Mouse (Mus musculus) MEL (cell line): ENCODE measurements around the gene Sf3b5.

Experiments used
- CTCF ChIP-seq, 3 experiments: IDR thresholded peaks in 2 of 3; conservative IDR thresholded peaks in 1 of 3; 2 replicates each; pipeline ENCODE4 v1.5.1; 2011 to 2012; ENCODE audit warnings: low read length in 3 of 3, low read depth in 2 of 3, mild to moderate bottlenecking in 2 of 3, improper control_type of control experiment in 1 of 3, inconsistent platforms in 1 of 3, mixed read lengths in 1 of 3, moderate library complexity in 1 of 3; ENCODE audit not compliant: control insufficient read depth in 1 of 3, insufficient read depth in 1 of 3, poor library complexity in 1 of 3, severe bottlenecking in 1 of 3
- E2F4 ChIP-seq: IDR thresholded peaks from 2 replicates; pipeline ENCODE4 v1.6.1; 2011; ENCODE audit warnings: low read depth, low read length, improper control_type of control experiment, borderline replicate concordance
- EP300 ChIP-seq, 2 experiments: IDR thresholded peaks; 2 replicates each; pipeline ENCODE4 v1.6.1; 2011; ENCODE audit warnings: improper control_type of control experiment in 2 of 2, low read length in 2 of 2, low read depth in 1 of 2, mild to moderate bottlenecking in 1 of 2
- KAT2A ChIP-seq: conservative IDR thresholded peaks from 2 replicates; pipeline ENCODE4 v1.6.1; 2012; ENCODE audit warnings: low read depth, low read length, improper control_type of control experiment, inconsistent platforms
- MAZ ChIP-seq: IDR thresholded peaks from 2 replicates; pipeline ENCODE4 v1.6.1; 2012; ENCODE audit warnings: low read depth, mild to moderate bottlenecking, inconsistent platforms, low read length, improper control_type of control experiment
- MEF2A ChIP-seq: IDR thresholded peaks from 2 replicates; pipeline ENCODE4 v1.6.1; 2014; ENCODE audit warnings: low read depth, mild to moderate bottlenecking, inconsistent platforms, low read length, improper control_type of control experiment; ENCODE audit not compliant: poor library complexity, insufficient replicate concordance, severe bottlenecking; ENCODE audit errors: extremely low read depth
- MYC ChIP-seq: IDR thresholded peaks from 2 replicates; pipeline ENCODE4 v1.6.1; 2011; ENCODE audit warnings: low read depth, mild to moderate bottlenecking, low read length, improper control_type of control experiment, moderate library complexity
- NELFE ChIP-seq: IDR thresholded peaks from 2 replicates; pipeline ENCODE4 v1.6.1; 2011; ENCODE audit warnings: low read depth, low read length, improper control_type of control experiment
- POLR2A ChIP-seq, 2 experiments: IDR thresholded peaks; 2 replicates each; pipeline ENCODE4 v1.6.1; 2011 to 2012; ENCODE audit warnings: low read length in 2 of 2, mild to moderate bottlenecking in 2 of 2, control low read depth in 1 of 2, improper control_type of control experiment in 1 of 2, low read depth in 1 of 2, moderate library complexity in 1 of 2; ENCODE audit not compliant: control insufficient read depth in 1 of 2, insufficient read depth in 1 of 2, poor library complexity in 1 of 2
- UBTF ChIP-seq: IDR thresholded peaks from 2 replicates; pipeline ENCODE4 v1.6.1; 2012; ENCODE audit warnings: low read depth, mild to moderate bottlenecking, inconsistent platforms, low read length, improper control_type of control experiment, moderate library complexity, borderline replicate concordance; ENCODE audit not compliant: insufficient read depth
- USF1 ChIP-seq: IDR thresholded peaks from 2 replicates; pipeline ENCODE4 v1.6.1; 2014; ENCODE audit warnings: low read depth, mild to moderate bottlenecking, inconsistent platforms, low read length, improper control_type of control experiment, moderate library complexity

DNA sequence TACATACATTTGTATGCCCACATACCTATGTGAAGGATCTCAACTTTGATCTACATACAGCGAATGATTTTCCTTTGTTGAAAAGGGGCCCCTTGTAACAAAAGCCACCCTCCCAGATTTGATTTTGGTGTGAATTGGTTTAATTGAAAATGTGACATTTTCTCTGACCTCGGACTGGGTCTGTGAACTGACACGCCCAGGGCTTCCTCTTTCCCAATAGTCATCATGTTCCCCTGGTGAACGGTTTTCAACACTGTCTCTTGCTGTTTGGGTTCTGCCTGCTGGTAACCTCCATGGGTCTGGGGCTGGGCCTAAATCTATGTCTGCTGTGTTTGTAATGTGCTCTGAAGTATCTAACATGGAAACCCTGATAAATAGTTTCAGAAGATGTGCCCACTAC is 47.9 kb upstream of the Sf3b5 start:
- TF ChIP-seq NELFE (no peak), EP300 (IDR thresholded peaks at IDR 0.05; ENCODE audit: low read depth in 1 of 2, low read length in 2 of 2) (no peak), POLR2A (IDR thresholded peaks at IDR 0.05; ENCODE audit: control insufficient read depth in 1 of 2, insufficient read depth in 1 of 2, low read depth in 1 of 2, low read length in 2 of 2, poor library complexity in 1 of 2) (no peak), USF1 (no peak), MAZ (no peak), KAT2A (no peak), MYC (no peak), CTCF (IDR thresholded peaks at IDR 0.05 in 2 of 3, conservative IDR thresholded peaks at IDR 0.05 in 1 of 3; ENCODE audit: control insufficient read depth in 1 of 3, insufficient read depth in 1 of 3, low read depth in 2 of 3, low read length in 3 of 3, poor library complexity in 1 of 3, severe bottlenecking in 1 of 3) (no peak), E2F4 (no peak), MEF2A (no peak), UBTF (no peak)
